Mouse (Mus musculus) MEL (cell line): Measurements from ENCODE around the gene Fam183b. TPM values are rescaled to one million over a fixed set of nuclear protein-coding genes. Genes with fewer than 3 reads are reported as not detected.
"Not testable (repeated sequence)": the region's sequence is repeated elsewhere in the genome, so short reads cannot be mapped to it uniquely, and the experiment has no call there.

ENCODE experiments used
- DNase-seq: peaks from one replicate; pipeline ENCODE4 v3.0.0; 2011; ENCODE audit warnings: low read depth, low spot score
- H3K27ac ChIP-seq: 2 replicates; pipeline ENCODE4 v1.5.1; 2012; ENCODE audit warnings: low read depth, mild to moderate bottlenecking, control low read depth, low read length, moderate library complexity; ENCODE audit not compliant: control insufficient read depth
- H3K27me3 ChIP-seq, 2 experiments: fragments of 150-350 bp in 1 of 2; sonication (generic) in 1 of 2; 2 replicates each; pipeline ENCODE4 v1.6.1; 2012; ENCODE audit warnings: low read length in 2 of 2, mild to moderate bottlenecking in 2 of 2, improper control_type of control experiment in 1 of 2, moderate library complexity in 1 of 2; ENCODE audit not compliant: insufficient read depth in 2 of 2, control insufficient read depth in 1 of 2
- H3K36me3 ChIP-seq, 2 experiments: 2 replicates each; pipeline ENCODE4 v1.6.1; 2012 to 2014; ENCODE audit warnings: low read length in 2 of 2, improper control_type of control experiment in 1 of 2, inconsistent platforms in 1 of 2, mild to moderate bottlenecking in 1 of 2; ENCODE audit not compliant: insufficient read depth in 2 of 2, control insufficient read depth in 1 of 2
- H3K4me1 ChIP-seq, 2 experiments: fragments of 150-350 bp in 1 of 2; sonication (generic) in 1 of 2; 2 replicates each; pipeline ENCODE4 v1.6.1; 2012; ENCODE audit warnings: low read length in 2 of 2, improper control_type of control experiment in 1 of 2, mild to moderate bottlenecking in 1 of 2; ENCODE audit not compliant: insufficient read depth in 2 of 2, control insufficient read depth in 1 of 2
- H3K4me3 ChIP-seq, 2 experiments: fragments of 150-350 bp in 1 of 2; sonication (generic) in 1 of 2; 2 replicates each; pipeline ENCODE4 v1.5.1; 2012; ENCODE audit warnings: low read depth in 2 of 2, low read length in 2 of 2, mild to moderate bottlenecking in 2 of 2, moderate library complexity in 2 of 2, control low read depth in 1 of 2, improper control_type of control experiment in 1 of 2; ENCODE audit not compliant: control insufficient read depth in 1 of 2, insufficient read depth in 1 of 2
- H3K79me2 ChIP-seq: 2 replicates; pipeline ENCODE4 v1.6.1; 2012; ENCODE audit warnings: mild to moderate bottlenecking, low read length, moderate library complexity; ENCODE audit not compliant: control insufficient read depth, poor library complexity, insufficient read depth
- H3K9ac ChIP-seq: 2 replicates; pipeline ENCODE4 v1.6.1; 2012; ENCODE audit warnings: low read depth, mild to moderate bottlenecking, control low read depth, low read length, moderate library complexity; ENCODE audit not compliant: control insufficient read depth, poor library complexity, severe bottlenecking
- H3K9me3 ChIP-seq: fragments of 150-350 bp; sonication (generic); replicated peaks from 2 replicates; pipeline ENCODE4 v1.6.1; 2012; ENCODE audit warnings: mild to moderate bottlenecking, low read length, improper control_type of control experiment, moderate library complexity; ENCODE audit not compliant: insufficient read depth
- E2F4 ChIP-seq: IDR thresholded peaks from 2 replicates; pipeline ENCODE4 v1.6.1; 2011; ENCODE audit warnings: low read depth, low read length, improper control_type of control experiment, borderline replicate concordance
- GABPA ChIP-seq: IDR thresholded peaks from 2 replicates; pipeline ENCODE4 v1.6.1; 2012; ENCODE audit warnings: low read depth, mild to moderate bottlenecking, inconsistent platforms, low read length, improper control_type of control experiment, moderate library complexity
- MXI1 ChIP-seq: IDR thresholded peaks from 2 replicates; pipeline ENCODE4 v1.6.1; 2011; ENCODE audit warnings: mild to moderate bottlenecking, low read depth, low read length, improper control_type of control experiment
- NRF1 ChIP-seq: IDR thresholded peaks from 2 replicates; pipeline ENCODE4 v1.6.1; 2014; ENCODE audit warnings: low read depth, mild to moderate bottlenecking, inconsistent platforms, low read length, improper control_type of control experiment, moderate library complexity; ENCODE audit not compliant: poor library complexity, insufficient read depth, severe bottlenecking
- SIN3A ChIP-seq: IDR thresholded peaks from 2 replicates; pipeline ENCODE4 v1.6.1; 2012; ENCODE audit warnings: low read length, improper control_type of control experiment, inconsistent platforms
- ZKSCAN1 ChIP-seq: IDR thresholded peaks from 2 replicates; pipeline ENCODE4 v1.6.1; 2012; ENCODE audit warnings: low read depth, mild to moderate bottlenecking, inconsistent platforms, low read length, improper control_type of control experiment, moderate library complexity
- polyA plus RNA-seq, 2 experiments: library from polyadenylated mRNA; stranded (reverse) in 1 of 2; unstranded in 1 of 2; fragments of >175 nt in 1 of 2; fragments of >200 nt in 1 of 2; gene quantifications; 2 replicates each; pipeline versions ENCODE4 v1.2.1 to v1.2.4; 2012; ENCODE audit warnings: low replicate concordance in 2 of 2, low read depth in 1 of 2; ENCODE audit not compliant: insufficient read length in 2 of 2, insufficient read depth in 1 of 2, missing spikeins in 1 of 2
- total RNA-seq: library from RNA; depleted of rRNA; stranded (reverse); fragments of 300-350 nt; gene quantifications from 2 replicates; pipeline ENCODE4 v1.2.3, GENCODE M21; 2012; rRNA removed

Gene Fam183b
- total and polyA plus RNA-seq, 3 experiments = not detected

DNA sequence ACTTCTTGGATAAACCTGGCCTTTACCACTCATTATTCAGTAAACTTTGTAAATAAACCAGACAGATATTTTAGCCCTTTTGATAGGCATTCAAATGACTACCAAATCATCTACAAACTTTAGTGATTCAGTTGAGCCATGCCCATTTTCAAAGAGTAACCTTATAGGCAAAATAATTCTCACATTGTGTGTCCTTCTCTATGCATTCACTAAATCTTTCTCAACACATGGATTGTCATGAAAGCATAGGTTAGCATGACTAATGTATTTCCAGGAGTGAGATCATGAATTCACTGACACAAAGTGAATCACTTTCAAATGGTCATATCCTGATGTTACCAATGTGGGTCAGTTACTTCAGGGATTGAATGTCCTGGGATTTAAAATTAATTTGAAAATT, 28.9 kb downstream of the Fam183b start, which contains the start of gene Olfr315:
Gene Olfr315 (plus strand): TSS at position 301 of the 400 bp plus-strand sequence.
- no peaks in the 10 kb centered on the region for H3K79me2 ChIP-seq
- no peak for DNase-seq

GRCm38 (mm10) chr11:58752434-58752833, 49.3 kb downstream of the Fam183b start, which contains the start of gene Olfr316:
Olfr316 (plus strand) TSS chr11:58752734.
- peaks cover 2 to 8% of the 10 kb centered on the region in 2 experiments; a peak in 3 of 4 replicates for H3K27me3 ChIP-seq
- H3K4me3 ChIP-seq = no peak within 1 kb of the TSS
- H3K79me2 ChIP-seq = no peaks in the 10 kb centered on the region
- no peak within 1 kb of the TSS for H3K27ac ChIP-seq
- H3K9ac ChIP-seq = no peak within 1 kb of the TSS
- no peaks in the 10 kb centered on the region for H3K9me3 ChIP-seq
- TF ChIP-seq E2F4 = no peak
- no peak for DNase-seq
- no peaks in the 10 kb centered on the region for H3K4me1 ChIP-seq
- H3K36me3 ChIP-seq = no peaks in the 10 kb centered on the region

More for the DNA sequence above, 28.9 kb downstream of the Fam183b start, which contains the start of gene Olfr315:
- Histone ChIP-seq H3K36me3 (no peaks in the 10 kb centered on the region), H3K4me1 (no peaks in the 10 kb centered on the region; a peak in 1 of 4 replicates), H3K27me3 (peaks cover 16 to 50% of the 10 kb centered on the region in 2 experiments), H3K9me3 (no peaks in the 10 kb centered on the region), H3K9ac (no peak within 1 kb of the TSS), H3K27ac (no peak within 1 kb of the TSS), H3K4me3 (no peak within 1 kb of the TSS)
- TF ChIP-seq MXI1 = no peak
- no peak for TF ChIP-seq GABPA
- TF ChIP-seq ZKSCAN1 = no peak
- TF ChIP-seq SIN3A = no peak
- TF ChIP-seq NRF1 = no peak

GRCm38 (mm10) chr11:58751096-58751495, 50.7 kb downstream of the Fam183b start:
- H3K79me2 ChIP-seq, H3K4me3 ChIP-seq, H3K27me3 ChIP-seq, H3K36me3 ChIP-seq, H3K9ac ChIP-seq, H3K9me3 ChIP-seq, DNase-seq, H3K4me1 ChIP-seq, H3K27ac ChIP-seq: not testable (repeated sequence)

Other genes starting within 250 kb of the Fam183b start
- gene Olfr328, start 246.3 kb downstream of the Fam183b start, total RNA-seq = 0.04 and 0.07 TPM in 2 replicates
- gene Olfr328, start 246.3 kb downstream of the Fam183b start, polyA plus RNA-seq = not detected
- gene Olfr224, start 231.4 kb downstream of the Fam183b start, total RNA-seq = not detected in 2 replicates
- not detected for gene Olfr224, start 231.4 kb downstream of the Fam183b start, polyA plus RNA-seq
- not detected in 2 replicates for gene Olfr325, start 224.2 kb downstream of the Fam183b start, total RNA-seq
- gene Olfr325, start 224.2 kb downstream of the Fam183b start, polyA plus RNA-seq = not detected
- not detected in 2 replicates for gene Olfr324, start 206.8 kb downstream of the Fam183b start, total RNA-seq
- not detected for gene Olfr324, start 206.8 kb downstream of the Fam183b start, polyA plus RNA-seq
- gene 2210407C18Rik, start 185.9 kb downstream of the Fam183b start, total RNA-seq = not detected in 2 replicates
- gene 2210407C18Rik, start 185.9 kb downstream of the Fam183b start, polyA plus RNA-seq = not detected
- not detected in 2 replicates for gene Olfr323, start 171.5 kb downstream of the Fam183b start, total RNA-seq
- gene Olfr323, start 171.5 kb downstream of the Fam183b start, polyA plus RNA-seq = not detected
- gene Trim58, start 161.5 kb downstream of the Fam183b start, total RNA-seq = 4.0 and 5.7 TPM in 2 replicates
- gene Trim58, start 161.5 kb downstream of the Fam183b start, polyA plus RNA-seq = 10 to 100 TPM in 1 of 2 experiments, not detected in 1; 14.1 TPM
- gene Olfr322, start 143.2 kb downstream of the Fam183b start, total RNA-seq = not detected in 2 replicates
- not detected for gene Olfr322, start 143.2 kb downstream of the Fam183b start, polyA plus RNA-seq
- gene Olfr320, start 120.9 kb downstream of the Fam183b start, total RNA-seq = not detected in 2 replicates
- gene Olfr320, start 120.9 kb downstream of the Fam183b start, polyA plus RNA-seq = not detected
- not detected in 2 replicates for gene Olfr319, start 102.8 kb downstream of the Fam183b start, total RNA-seq
- gene Olfr319, start 102.8 kb downstream of the Fam183b start, polyA plus RNA-seq = not detected
- gene Olfr318, start 77.9 kb downstream of the Fam183b start, total RNA-seq = not detected in 2 replicates
- under 1 TPM in 1 of 2 experiments, not detected in 1; 0.06 TPM for gene Olfr318, start 77.9 kb downstream of the Fam183b start, polyA plus RNA-seq
- not detected in 2 replicates for gene Olfr317, start 62.7 kb downstream of the Fam183b start, total RNA-seq
- gene Olfr317, start 62.7 kb downstream of the Fam183b start, polyA plus RNA-seq = not detected
- gene Olfr316, start 49.2 kb downstream of the Fam183b start, total RNA-seq = not detected in 2 replicates
- not detected for gene Olfr316, start 49.2 kb downstream of the Fam183b start, polyA plus RNA-seq
- not detected in 2 replicates for gene Olfr315, start 28.8 kb downstream of the Fam183b start, total RNA-seq
- not detected for gene Olfr315, start 28.8 kb downstream of the Fam183b start, polyA plus RNA-seq
- not detected in 2 replicates for gene Olfr314, start 19.0 kb downstream of the Fam183b start, total RNA-seq
- gene Olfr314, start 19.0 kb downstream of the Fam183b start, polyA plus RNA-seq = not detected
- not detected in 2 replicates for gene Olfr313, start 13.0 kb upstream of the Fam183b start, total RNA-seq
- not detected for gene Olfr313, start 13.0 kb upstream of the Fam183b start, polyA plus RNA-seq
- not detected in 2 replicates for gene Olfr312, start 27.3 kb upstream of the Fam183b start, total RNA-seq
- not detected for gene Olfr312, start 27.3 kb upstream of the Fam183b start, polyA plus RNA-seq
- not detected in 2 replicates for gene Olfr311, start 37.3 kb upstream of the Fam183b start, total RNA-seq
- gene Olfr311, start 37.3 kb upstream of the Fam183b start, polyA plus RNA-seq = not detected
- gene Gm12258, start 45.2 kb upstream of the Fam183b start, total RNA-seq = 1.7 and 2.1 TPM in 2 replicates
- gene Gm12258, start 45.2 kb upstream of the Fam183b start, polyA plus RNA-seq = 1 to 10 TPM in 1 of 2 experiments, not detected in 1; 2.5 TPM
- gene 2810021J22Rik, start 65.3 kb upstream of the Fam183b start, total RNA-seq = 5.8 and 6.9 TPM in 2 replicates
- 1 to 10 TPM in 1 of 2 experiments, not detected in 1; 6.2 TPM for gene 2810021J22Rik, start 65.3 kb upstream of the Fam183b start, polyA plus RNA-seq
- gene Zfp39, start 102.3 kb upstream of the Fam183b start, total RNA-seq = 5.2 and 6.0 TPM in 2 replicates
- gene Zfp39, start 102.3 kb upstream of the Fam183b start, polyA plus RNA-seq = 1 to 10 TPM in 1 of 2 experiments, not detected in 1; 5.1 TPM
- 0.62 and 1.7 TPM in 2 replicates for gene Btnl10, start 115.9 kb upstream of the Fam183b start, total RNA-seq
- under 1 TPM in 1 of 2 experiments, not detected in 1; 0.92 TPM for gene Btnl10, start 115.9 kb upstream of the Fam183b start, polyA plus RNA-seq
- gene Rnf187, start 137.0 kb upstream of the Fam183b start, total RNA-seq = 282 and 337 TPM in 2 replicates
- 1,000 to 10,000 TPM in 1 of 2 experiments, 100 to 1,000 TPM in 1; 280 to 3,830 TPM for gene Rnf187, start 137.0 kb upstream of the Fam183b start, polyA plus RNA-seq
- gene Hist3h2ba, start 147.0 kb upstream of the Fam183b start, total RNA-seq = 48.2 and 147 TPM in 2 replicates
- under 1 TPM in 1 of 2 experiments, not detected in 1; 0.21 TPM for gene Hist3h2ba, start 147.0 kb upstream of the Fam183b start, polyA plus RNA-seq
- gene Hist3h2a, start 152.7 kb upstream of the Fam183b start, total RNA-seq = 184 and 300 TPM in 2 replicates
- gene Hist3h2a, start 152.7 kb upstream of the Fam183b start, polyA plus RNA-seq = under 1 TPM in 1 of 2 experiments, not detected in 1; 0.42 TPM
- 0.50 and 0.52 TPM in 2 replicates for gene Trim17, start 152.7 kb upstream of the Fam183b start, total RNA-seq
- gene Trim17, start 152.7 kb upstream of the Fam183b start, polyA plus RNA-seq = under 1 TPM in 1 of 2 experiments, not detected in 1; 0.82 TPM
- 22.9 and 27.0 TPM in 2 replicates for gene Trim11, start 176.1 kb upstream of the Fam183b start, total RNA-seq
- gene Trim11, start 176.1 kb upstream of the Fam183b start, polyA plus RNA-seq = 10 to 100 TPM in 1 of 2 experiments, not detected in 1; 24.8 TPM